13 mouse cellular contexts compared by ENCODE assay signal in genomic region chr15:78075921-78076320, GRCm38 (mm10). TPM values are rescaled to one million over a fixed set of nuclear protein-coding genes. Genes with fewer than 3 reads are reported as not detected.
"Had no signal": no experiment of that assay in that cellular context is flagged by ENCODE, and none has a peak within 500 bp of the region (broad histone marks: within the 10 kb centered on the region; RNA-seq: fewer than 3 reads in every experiment).

No protein-coding gene starts in this region.

- DNase-seq: retina, postnatal 1 day; right cerebral cortex, adult 18-20 months; right cerebral cortex, postnatal 14 days; right cerebral cortex, postnatal 25 days; right cerebral cortex, postnatal 4 days; spleen, adult 18-20 months; thymus, adult 18-20 months; thymus, adult 2 months; thymus, postnatal 14 days; thymus, postnatal 25 days; thymus, postnatal 36 days; thymus, postnatal 4 days had no signal

RNA-seq across cellular contexts. Expression of gene Cacng2, which starts 43.9 kb away (rescaled TPM):
- total RNA-seq: neutrophil, adult 5-6 weeks had no signal
